Mouse (Mus musculus) ES-Bruce4 (cell line): Measurements from ENCODE around the gene Zfp78.

Experiments used
- CTCF ChIP-seq: IDR thresholded peaks from one replicate; pipeline ENCODE4 v1.8.1; 2011; ENCODE audit warnings: low read depth, low read length
- POLR2A ChIP-seq: IDR thresholded peaks from one replicate; pipeline ENCODE4 v1.8.1; 2011; ENCODE audit warnings: low read length; ENCODE audit not compliant: insufficient read depth

GRCm38 (mm10) chr7:6367185-6367584 is 4.1 kb downstream of the Zfp78 start:
- TF ChIP-seq POLR2A: no peak
- no peak for TF ChIP-seq CTCF
